Mouse (Mus musculus): ENCODE measurements around the gene Pou2f3.

DNA sequence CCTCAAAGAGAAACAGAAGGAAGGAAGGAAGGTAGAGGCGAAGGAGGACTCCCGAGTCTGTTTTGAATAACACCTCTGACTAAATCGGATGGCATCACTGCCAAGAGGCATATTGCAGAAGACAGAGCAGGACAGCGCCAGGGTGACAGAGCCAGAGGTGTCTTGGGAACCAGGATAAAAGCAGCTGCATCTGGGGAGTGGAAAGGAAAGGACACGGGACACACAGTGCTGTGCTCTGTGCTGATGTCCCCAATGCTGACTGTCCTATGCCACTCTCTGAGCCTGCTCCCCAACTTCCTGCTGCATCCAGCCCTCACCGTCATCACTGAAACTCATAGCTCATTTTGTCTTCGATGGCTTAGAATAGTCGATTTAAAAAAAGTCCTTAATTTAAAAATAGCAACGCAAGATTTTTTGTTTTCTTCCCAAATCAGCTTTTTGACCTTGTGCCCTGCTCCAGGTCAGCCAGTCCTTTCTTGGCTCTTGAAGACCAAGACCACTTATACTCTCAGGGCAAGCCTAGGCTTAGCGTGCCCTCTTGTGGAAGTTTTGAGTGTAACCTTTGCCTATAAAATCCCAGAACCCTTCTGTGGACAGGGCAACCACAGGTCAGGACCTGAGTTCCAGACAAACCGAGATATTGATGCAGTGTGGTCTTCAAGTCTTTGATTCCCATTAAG lies 742 bp upstream of the Pou2f3 start:
- TF ChIP-seq CTCF (IDR thresholded peaks at IDR 0.05; ENCODE audit: extremely low read depth, insufficient read depth, low read length) (peak; percentile 81), POLR2A (IDR thresholded peaks at IDR 0.05; ENCODE audit: extremely low read depth, insufficient read depth, low read length) (no peak)
